Mouse (Mus musculus) thymus, adult 2 months (tissue): ENCODE data around the gene Egr4.

ENCODE experiments used
- CTCF ChIP-seq: fragments of 200-500 bp; IDR thresholded peaks from 2 replicates; pipeline ENCODE4 v1.5.1; 2012; ENCODE audit warnings: mild to moderate bottlenecking, control low read depth, low read length, moderate library complexity, borderline replicate concordance; ENCODE audit not compliant: control insufficient read depth, poor library complexity, insufficient read depth; ENCODE audit errors: extremely low read depth
- POLR2A ChIP-seq: fragments of 200-500 bp; IDR thresholded peaks from 2 replicates; pipeline ENCODE4 v1.6.1; 2012; ENCODE audit warnings: mild to moderate bottlenecking, low read length, control low read depth, moderate library complexity; ENCODE audit not compliant: control insufficient read depth, poor library complexity, insufficient read depth; ENCODE audit errors: extremely low read depth

DNA sequence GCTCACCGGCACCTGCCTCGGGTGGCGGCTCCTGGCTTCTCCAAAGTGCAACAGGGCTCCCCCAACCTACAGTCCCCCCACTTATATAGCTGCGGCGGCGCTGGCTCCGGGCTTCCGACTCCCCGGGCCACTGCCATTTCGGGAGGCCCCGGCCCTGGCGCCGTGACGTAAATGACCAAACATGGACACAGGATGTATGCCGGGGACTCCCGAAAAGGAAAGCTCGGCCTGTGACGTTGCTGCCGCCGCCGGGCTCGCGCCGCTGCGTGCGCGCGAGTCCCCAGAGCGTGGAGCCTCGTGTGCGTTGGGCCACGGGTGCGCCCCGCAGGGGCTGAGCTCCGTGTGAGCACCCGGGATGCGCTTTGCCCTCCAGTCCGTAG lies at the start of gene Egr4:
- TF ChIP-seq POLR2A, result no peak
- TF ChIP-seq CTCF, result no peak
